Mouse (Mus musculus) ovary, adult 2 months (tissue): Measurements from ENCODE around the gene Klhl25. TPM values are rescaled to one million over a fixed set of nuclear protein-coding genes. Genes with fewer than 3 reads are reported as not detected.

Source experiments
- polyA plus RNA-seq: library from polyadenylated mRNA; depleted of rRNA; stranded (reverse); fragments of >200 nt; gene quantifications from 2 replicates; pipeline ENCODE4 v1.2.3, GENCODE M21; 2012; rRNA removed

Gene Klhl25
- 41.0 and 42.5 TPM in 2 replicates for polyA plus RNA-seq

DNA sequence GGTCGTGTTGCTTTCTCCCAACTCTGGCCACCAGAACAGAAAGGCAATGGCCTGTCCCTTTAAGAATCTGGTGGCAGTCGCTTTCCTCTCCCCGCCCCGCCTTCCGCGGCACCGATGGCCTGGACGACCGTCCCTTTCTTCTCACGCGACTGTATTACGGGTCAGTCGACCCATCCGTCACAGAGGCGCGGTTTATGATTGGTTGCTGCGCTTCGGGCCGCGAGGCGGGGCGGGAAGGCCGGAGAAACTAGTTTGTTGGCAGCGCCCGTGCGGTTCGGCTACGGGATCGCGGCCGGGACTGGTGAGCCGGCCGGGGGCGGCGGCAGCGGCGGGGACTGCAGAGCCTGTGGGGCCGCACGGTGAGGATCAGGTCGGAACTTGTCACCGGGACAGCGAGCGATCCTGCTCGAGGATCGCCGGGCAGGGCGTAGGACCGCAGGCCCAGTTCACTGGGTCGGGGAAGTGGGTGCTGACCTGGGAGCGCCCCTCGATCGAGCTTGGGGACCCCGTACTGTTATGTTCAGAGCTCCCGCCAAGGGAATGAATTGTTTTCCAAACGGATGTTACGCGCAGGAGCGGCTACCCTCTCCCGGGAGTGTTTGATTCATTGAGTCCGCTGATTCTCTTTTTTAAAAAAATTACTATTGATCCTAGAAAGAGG is at the start of gene Klhl25:
Gene Klhl25 (plus strand): TSS at position 196 of the 661 bp plus-strand sequence.

